Comparison of ENCODE assay signal across 8 mouse cellular contexts in genomic region chr13:91723108-91723735, GRCm38 (mm10). TPM values are rescaled to one million over a fixed set of nuclear protein-coding genes. Genes with fewer than 3 reads are reported as not detected.
A peak's percentile ranks its signal among the peaks of the same experiment; 100 is the strongest.
DNase-seq lines count a peak whose midpoint lies in the region; ATAC-seq and TF ChIP-seq lines count a peak whose summit lies in the region.

No protein-coding gene starts in this region.

- no peaks in the 10 kb centered on the region for H3K4me1 ChIP-seq in embryonic facial prominence, embryonic 11.5 days (ENCODE audit: control insufficient read depth, insufficient read depth, low read length)
- no peaks in the 10 kb centered on the region for H3K4me1 ChIP-seq in embryonic facial prominence, embryonic 10.5 days
- H3K4me1 ChIP-seq in kidney, postnatal 0 days (replicated peaks; ENCODE audit: insufficient read depth, low read length): no peaks in the 10 kb centered on the region
- H3K4me1 ChIP-seq in stomach, postnatal 0 days (replicated peaks; ENCODE audit: control insufficient read depth, insufficient read depth): no peaks in the 10 kb centered on the region

- 0 out of 2 replicates have a peak, but pooled peaks have one; percentile 44 for ATAC-seq in embryonic facial prominence, embryonic 11.5 days (replicated peaks; ENCODE audit: insufficient number of reproducible peaks, low FRiP score, low TSS enrichment, low read depth)
- peak; percentile 59; the same call in 1 of the 2 replicates for ATAC-seq in kidney, postnatal 0 days (replicated peaks; ENCODE audit: low FRiP score, low read depth)
- ATAC-seq in stomach, postnatal 0 days (ENCODE audit: low FRiP score, low TSS enrichment): peak; percentile 56; the same call in 1 of the 2 replicates

- no peak overlapping the region for H3K4me3 ChIP-seq in embryonic facial prominence, embryonic 11.5 days (ENCODE audit: low read depth, low read length)
- no peak overlapping the region for H3K4me3 ChIP-seq in embryonic facial prominence, embryonic 10.5 days
- H3K4me3 ChIP-seq in kidney, postnatal 0 days (replicated peaks; ENCODE audit: low read depth, low read length): no peak overlapping the region
- H3K4me3 ChIP-seq in stomach, postnatal 0 days (ENCODE audit: low read depth, low read length): no peak overlapping the region

- H3K9me3 ChIP-seq in embryonic facial prominence, embryonic 11.5 days (replicated peaks; ENCODE audit: control insufficient read depth, low read length): no peaks in the 10 kb centered on the region
- no peaks in the 10 kb centered on the region for H3K9me3 ChIP-seq in embryonic facial prominence, embryonic 10.5 days
- H3K9me3 ChIP-seq in kidney, postnatal 0 days (replicated peaks; ENCODE audit: low read length): no peaks in the 10 kb centered on the region
- H3K9me3 ChIP-seq in stomach, postnatal 0 days (ENCODE audit: control insufficient read depth, low read length): no peaks in the 10 kb centered on the region

- 64% methylated on average over 8 of the region's 8 CpGs for WGBS in embryonic facial prominence, embryonic 11.5 days
- 63% methylated on average over 8 of the region's 8 CpGs for WGBS in embryonic facial prominence, embryonic 10.5 days
- 70% methylated on average over 8 of the region's 8 CpGs for WGBS in kidney, postnatal 0 days
- WGBS in stomach, postnatal 0 days: 66% methylated on average over 8 of the region's 8 CpGs

- no peak overlapping the region for H3K9ac ChIP-seq in embryonic facial prominence, embryonic 11.5 days (replicated peaks; ENCODE audit: low read length)
- H3K9ac ChIP-seq in kidney, postnatal 0 days (ENCODE audit: low read depth, low read length): no peak overlapping the region
- no peak overlapping the region for H3K9ac ChIP-seq in stomach, postnatal 0 days (ENCODE audit: low read length)

- peak; percentile 63 for TF ChIP-seq CTCF in kidney, postnatal 0 days (IDR thresholded peaks at IDR 0.05; ENCODE audit: low read depth)
- peak; percentile 66 for TF ChIP-seq CTCF in stomach, postnatal 0 days (IDR thresholded peaks at IDR 0.05; ENCODE audit: low read depth)

- H3K27me3 ChIP-seq in embryonic facial prominence, embryonic 11.5 days (ENCODE audit: control insufficient read depth, insufficient read depth, low read length): no peaks in the 10 kb centered on the region
- no peaks in the 10 kb centered on the region for H3K27me3 ChIP-seq in embryonic facial prominence, embryonic 10.5 days (replicated peaks; ENCODE audit: low read depth, poor library complexity, severe bottlenecking)
- H3K27me3 ChIP-seq in kidney, postnatal 0 days (ENCODE audit: insufficient read depth, low read length): no peaks in the 10 kb centered on the region
- no peaks in the 10 kb centered on the region for H3K27me3 ChIP-seq in stomach, postnatal 0 days (ENCODE audit: control insufficient read depth, insufficient read depth, low read length)

- H3K36me3 ChIP-seq in embryonic facial prominence, embryonic 11.5 days (replicated peaks; ENCODE audit: control insufficient read depth, insufficient read depth, low read depth, low read length): no peaks in the 10 kb centered on the region
- H3K36me3 ChIP-seq in embryonic facial prominence, embryonic 10.5 days (replicated peaks): no peaks in the 10 kb centered on the region
- no peaks in the 10 kb centered on the region for H3K36me3 ChIP-seq in kidney, postnatal 0 days (ENCODE audit: insufficient read depth, low read length)
- no peaks in the 10 kb centered on the region for H3K36me3 ChIP-seq in stomach, postnatal 0 days (ENCODE audit: control insufficient read depth, insufficient read depth, low read length)

- DNase-seq in embryonic facial prominence, embryonic 11.5 days (ENCODE audit: low spot score): peak; percentile 16
- no peak for DNase-seq in embryonic facial prominence, embryonic 10.5 days (ENCODE audit: low spot score)
- DNase-seq in thymus, postnatal 14 days: peak; percentile 37
- no peak for DNase-seq in thymus, adult 18-20 months
- peak; percentile 22 for DNase-seq in kidney, postnatal 0 days (ENCODE audit: low spot score)
- no peak for DNase-seq in stomach, postnatal 0 days (ENCODE audit: low spot score)
- DNase-seq in urinary bladder, adult 18-20 months (ENCODE audit: low spot score in 2 of 2): no peak
- no peak for DNase-seq in MN1 (ENCODE audit: low spot score)

- TF ChIP-seq EP300 in stomach, postnatal 0 days (optimal IDR thresholded peaks at IDR 0.05): no peak

- no peak overlapping the region for H3K4me2 ChIP-seq in embryonic facial prominence, embryonic 11.5 days (ENCODE audit: low read depth, low read length)
- no peak overlapping the region for H3K4me2 ChIP-seq in kidney, postnatal 0 days (ENCODE audit: low read length)
- no peak overlapping the region for H3K4me2 ChIP-seq in stomach, postnatal 0 days (replicated peaks; ENCODE audit: low read depth)

- no peak overlapping the region for H3K27ac ChIP-seq in embryonic facial prominence, embryonic 11.5 days (replicated peaks; ENCODE audit: low read depth, low read length)
- no peak overlapping the region for H3K27ac ChIP-seq in embryonic facial prominence, embryonic 10.5 days (replicated peaks)
- no peak overlapping the region for H3K27ac ChIP-seq in kidney, postnatal 0 days
- no peak overlapping the region for H3K27ac ChIP-seq in stomach, postnatal 0 days (replicated peaks)

RNA-seq across cellular contexts. Expression of gene Acot12, which starts 18.1 kb away (rescaled TPM):
- not detected in 2 replicates for polyA plus RNA-seq in embryonic facial prominence, embryonic 11.5 days (2014; fragmentation: Nextera tagmentation; extraction: Ambion mirVana)
- polyA plus RNA-seq in embryonic facial prominence, embryonic 10.5 days (2016; fragmentation: Nextera tagmentation; extraction: Ambion mirVana): not detected in 2 replicates
- 0.48 and 0.54 TPM in 2 replicates for polyA plus RNA-seq in kidney, postnatal 0 days (2015; fragmentation: Nextera tagmentation; extraction: Ambion mirVana)
- 0.15 and 0.18 TPM in 2 replicates for polyA plus RNA-seq in stomach, postnatal 0 days (2015; fragmentation: Nextera tagmentation; extraction: Ambion mirVana)

Comparison
In these comparisons a context has a peak if more than half of its experiments do, and no peak if none do; other contexts are left out.
1. DNase-seq: peak in embryonic facial prominence, embryonic 11.5 days (single experiment), thymus, postnatal 14 days (single experiment) and kidney, postnatal 0 days (single experiment); none in embryonic facial prominence, embryonic 10.5 days (single experiment), thymus, adult 18-20 months (0 of 2), stomach, postnatal 0 days (single experiment), urinary bladder, adult 18-20 months (0 of 2) and MN1 (single experiment).
2. Peak in every context shown above with its lines, with median percentiles within 50 percentile points of each other: ATAC-seq.